Mouse (Mus musculus) midbrain, embryonic 10.5 days (tissue): Measurements from ENCODE around the gene Etaa1. TPM values are rescaled to one million over a fixed set of nuclear protein-coding genes. Genes with fewer than 3 reads are reported as not detected.
A peak's percentile ranks its signal among the peaks of the same experiment; 100 is the strongest.

Experiments
- DNase-seq: peaks from one replicate; pipeline ENCODE4 v3.0.0-alpha.2; 2017; ENCODE audit warnings: low spot score
- H3K27ac ChIP-seq: fragments of 300-500 bp; sonication (generic); replicated peaks from 2 replicates; pipeline ENCODE4 v1.5.1; 2016; ENCODE audit warnings: mild to moderate bottlenecking
- H3K27me3 ChIP-seq: fragments of 300-500 bp; sonication (generic); 2 replicates; pipeline ENCODE4 v1.6.1; 2016; ENCODE audit warnings: low read depth, mild to moderate bottlenecking; ENCODE audit not compliant: poor library complexity, severe bottlenecking
- H3K36me3 ChIP-seq: fragments of 300-500 bp; sonication (generic); 2 replicates; pipeline ENCODE4 v1.6.1; 2016; ENCODE audit warnings: mild to moderate bottlenecking, moderate library complexity
- H3K4me1 ChIP-seq: fragments of 300-500 bp; sonication (generic); 2 replicates; pipeline ENCODE4 v1.6.1; 2016
- H3K4me3 ChIP-seq: fragments of 300-500 bp; sonication (generic); 2 replicates; pipeline ENCODE4 v1.5.1; 2016; ENCODE audit warnings: mild to moderate bottlenecking, moderate library complexity
- H3K9me3 ChIP-seq: fragments of 300-500 bp; sonication (generic); replicated peaks from 2 replicates; pipeline ENCODE4 v1.6.1; 2016; ENCODE audit warnings: mild to moderate bottlenecking
- WGBS: fragments of 180-500 bp; shearing (Covaris S2); methylation state at CpG from one replicate; pipeline ENCODE4 v1.1.7; 2016; 5-methylcytosine and 5-hydroxymethylcytosine counted together
- polyA plus RNA-seq: library from polyadenylated mRNA; unstranded; fragments of >200 nt; fragmentation: Nextera tagmentation; extraction: Ambion mirVana; gene quantifications from 2 replicates; pipeline ENCODE4 v1.2.1, GENCODE M21; 2016

The Etaa1 gene
- 12.6 and 14.6 TPM in 2 replicates for polyA plus RNA-seq

DNA sequence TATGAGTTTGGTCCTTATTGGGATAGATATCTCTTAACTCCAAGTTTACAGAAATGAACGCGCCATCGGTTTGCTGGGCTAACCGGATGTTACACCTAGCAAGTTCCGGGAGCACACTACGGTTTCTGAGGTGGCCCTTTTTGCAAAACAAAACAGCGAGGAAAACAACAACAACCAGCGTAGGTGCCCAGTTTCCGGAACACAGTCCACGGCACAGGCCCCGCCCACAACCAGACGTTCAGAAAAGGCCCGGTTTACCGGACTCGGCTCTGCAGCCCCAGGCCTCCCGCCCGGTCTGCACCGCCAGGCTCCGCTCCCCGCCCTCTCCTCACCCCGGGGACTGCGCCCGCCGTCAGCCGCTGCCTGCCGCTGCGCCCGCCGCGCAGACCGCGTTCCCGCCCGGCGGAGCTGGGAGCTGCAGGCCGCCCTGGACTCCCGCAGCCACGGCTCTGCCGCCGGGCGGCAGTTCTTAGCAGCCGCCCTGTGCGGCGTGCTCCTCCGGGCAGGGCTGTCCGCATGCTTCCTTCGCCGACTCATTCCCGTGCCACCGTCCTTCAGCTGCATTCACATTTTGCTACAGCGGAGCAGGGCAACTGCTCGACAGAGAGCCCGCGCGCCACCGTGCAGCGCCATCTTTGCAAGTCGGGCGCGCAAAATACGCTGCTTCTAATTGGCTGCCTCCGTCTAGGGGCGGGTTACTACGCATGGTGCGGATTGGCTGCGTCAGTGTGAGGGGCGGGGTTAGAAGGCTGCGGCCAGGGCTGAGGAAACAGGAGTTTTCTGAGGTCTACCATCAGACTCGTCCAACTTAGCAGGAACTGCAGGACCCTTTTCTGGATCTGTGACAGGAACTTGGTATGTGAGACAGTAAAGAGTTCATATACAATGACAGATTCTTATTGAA is at the start of gene Etaa1:
Etaa1 (minus strand) TSS at position 645 of the 904 bp plus-strand sequence.
- DNase-seq: peak; percentile 93
- H3K4me3 ChIP-seq: peak within 1 kb of the TSS; percentile 98
- H3K27me3 ChIP-seq: no peaks in the 10 kb centered on the region
- H3K9me3 ChIP-seq: no peaks in the 10 kb centered on the region
- H3K36me3 ChIP-seq: peaks cover 37% of the 10 kb centered on the region
- H3K27ac ChIP-seq: peak within 1 kb of the TSS; percentile 98
- under 1% methylated on average over 68 of the region's 69 CpGs for WGBS
- peaks cover 11% of the 10 kb centered on the region for H3K4me1 ChIP-seq

GRCm38 (mm10) chr11:17994151-17994550 is 40.5 kb upstream of the Etaa1 start:
- WGBS: 89% methylated on average over 3 of the region's 3 CpGs
- no peaks in the 10 kb centered on the region for H3K27me3 ChIP-seq

GRCm38 (mm10) chr11:17992311-17992710 is 38.6 kb upstream of the Etaa1 start:
- H3K27ac ChIP-seq: no peak overlapping the region
- H3K27me3 ChIP-seq: no peaks in the 10 kb centered on the region
- H3K4me1 ChIP-seq: no peaks in the 10 kb centered on the region
- no peak overlapping the region for H3K4me3 ChIP-seq
- no peak for DNase-seq
- H3K9me3 ChIP-seq: no peaks in the 10 kb centered on the region
- WGBS: 91% methylated on average over 9 of the region's 9 CpGs
- H3K36me3 ChIP-seq: no peaks in the 10 kb centered on the region

More at GRCm38 (mm10) chr11:17994151-17994550, 40.5 kb upstream of the Etaa1 start:
- Histone ChIP-seq H3K4me3 (no peak overlapping the region), H3K27ac (no peak overlapping the region), H3K4me1 (no peaks in the 10 kb centered on the region), H3K36me3 (no peaks in the 10 kb centered on the region), H3K9me3 (no peaks in the 10 kb centered on the region)
- DNase-seq: no peak

DNA sequence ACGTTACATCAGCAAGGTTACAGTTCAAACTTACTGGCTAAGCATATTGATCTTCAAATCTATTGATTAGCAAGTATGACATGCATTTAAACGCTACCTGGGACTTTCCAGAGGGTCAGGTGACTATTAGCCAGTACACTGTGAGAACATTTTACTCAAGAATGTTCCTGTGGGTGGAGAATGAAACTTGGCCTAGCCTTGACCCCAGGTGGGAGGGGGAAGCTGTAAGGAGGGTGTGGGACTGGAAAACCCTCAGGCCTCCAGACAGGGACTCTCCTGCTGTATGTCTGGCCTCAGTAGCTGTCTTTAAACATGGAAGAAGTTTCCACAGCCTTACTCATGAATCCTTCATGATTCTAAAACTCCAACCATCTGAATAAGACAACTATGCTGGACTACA is 29.7 kb upstream of the Etaa1 start:
- no peak overlapping the region for H3K27ac ChIP-seq
- H3K27me3 ChIP-seq: no peaks in the 10 kb centered on the region
- H3K9me3 ChIP-seq: no peaks in the 10 kb centered on the region
- no peak for DNase-seq
- WGBS: 88% methylated on average over 2 of the region's 2 CpGs
- no peaks in the 10 kb centered on the region for H3K36me3 ChIP-seq
- H3K4me3 ChIP-seq: no peak overlapping the region
- no peaks in the 10 kb centered on the region for H3K4me1 ChIP-seq

DNA sequence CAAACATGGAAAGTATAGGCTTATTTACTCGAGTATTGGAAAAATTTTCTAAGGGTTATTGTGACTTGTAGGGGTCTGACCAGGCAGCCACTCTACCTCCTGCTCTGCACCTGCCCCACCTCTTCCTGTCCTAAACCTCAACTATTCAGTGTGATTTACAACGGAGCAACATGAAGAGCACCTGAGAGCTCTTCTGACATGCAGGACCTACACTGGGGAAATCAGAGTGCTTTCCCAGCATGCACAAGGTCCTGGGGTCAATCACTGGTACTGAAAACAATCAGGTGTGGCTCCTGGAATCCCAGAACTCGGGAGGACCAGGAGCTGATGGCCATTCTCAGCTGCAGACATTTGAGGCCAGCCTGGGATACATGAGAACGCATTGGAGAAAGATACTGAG is 27.6 kb upstream of the Etaa1 start:
- no peak overlapping the region for H3K27ac ChIP-seq
- no peak overlapping the region for H3K4me3 ChIP-seq
- H3K27me3 ChIP-seq: no peaks in the 10 kb centered on the region
- H3K4me1 ChIP-seq: no peaks in the 10 kb centered on the region
- DNase-seq: no peak
- WGBS: 77% methylated on average over 4 of the region's 4 CpGs
- H3K36me3 ChIP-seq: no peaks in the 10 kb centered on the region
- H3K9me3 ChIP-seq: no peaks in the 10 kb centered on the region

GRCm38 (mm10) chr11:17975581-17975980 is 21.9 kb upstream of the Etaa1 start:
- Histone ChIP-seq H3K36me3 (no peaks in the 10 kb centered on the region), H3K27me3 (no peaks in the 10 kb centered on the region), H3K4me3 (no peak overlapping the region), H3K27ac (no peak overlapping the region), H3K4me1 (no peaks in the 10 kb centered on the region), H3K9me3 (no peaks in the 10 kb centered on the region)
- DNase-seq: no peak
- 75% methylated on average over 3 of the region's 3 CpGs for WGBS

GRCm38 (mm10) chr11:17952791-17953190 is 884 bp downstream of the Etaa1 start:
- Histone ChIP-seq H3K4me3 (peak overlapping the region; percentile 98), H3K9me3 (no peaks in the 10 kb centered on the region), H3K27ac (peak overlapping the region; percentile 98), H3K4me1 (peaks cover 11% of the 10 kb centered on the region), H3K27me3 (no peaks in the 10 kb centered on the region), H3K36me3 (peaks cover 43% of the 10 kb centered on the region)
- DNase-seq: no peak
- WGBS: 7% methylated on average over 3 of the region's 3 CpGs

DNA sequence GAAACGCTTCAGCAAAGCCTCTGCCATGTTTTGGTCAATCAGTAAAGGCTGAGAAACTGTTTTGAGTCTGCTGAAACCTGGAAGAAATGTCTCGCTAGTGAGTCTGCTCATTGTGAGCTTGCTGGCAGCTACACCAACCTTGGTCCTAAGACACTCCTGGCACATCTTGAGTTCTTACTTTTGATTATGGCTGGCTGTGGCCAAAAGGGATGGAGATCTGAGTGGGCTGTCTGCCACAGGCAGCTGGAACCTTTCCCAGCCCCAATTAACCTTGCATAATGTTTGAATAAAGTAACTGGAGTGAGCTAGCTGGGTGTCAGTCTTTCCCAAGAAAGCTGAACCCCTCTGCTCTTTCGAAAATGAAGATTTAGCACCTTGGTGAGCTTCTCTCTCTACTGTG is 2.3 kb downstream of the Etaa1 start:
- Histone ChIP-seq H3K27me3 (no peaks in the 10 kb centered on the region), H3K4me3 (no peak overlapping the region), H3K4me1 (peaks cover 11% of the 10 kb centered on the region), H3K27ac (no peak overlapping the region), H3K9me3 (no peaks in the 10 kb centered on the region), H3K36me3 (peaks cover 58% of the 10 kb centered on the region)
- DNase-seq: no peak
- 94% methylated on average over 3 of the region's 3 CpGs for WGBS

DNA sequence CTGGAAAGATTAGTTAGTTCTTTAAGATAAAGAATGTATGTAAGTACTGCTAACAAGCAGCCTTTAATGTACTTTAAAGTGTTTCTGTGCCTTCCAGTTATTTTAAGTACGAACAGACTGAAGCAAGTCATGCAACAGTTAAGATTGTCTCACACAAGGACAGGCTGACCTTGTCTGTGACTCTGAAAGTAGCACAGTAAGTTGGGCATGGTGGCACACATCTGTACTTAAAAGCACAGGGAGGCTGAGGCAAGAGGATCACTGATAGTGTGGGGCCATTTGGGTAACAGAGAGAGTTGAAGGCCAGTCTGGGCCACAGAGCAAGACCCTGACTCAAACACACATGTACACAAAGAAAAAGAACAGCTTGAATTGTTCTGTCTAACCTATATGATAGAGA is 14.5 kb downstream of the Etaa1 start:
- H3K9me3 ChIP-seq: no peaks in the 10 kb centered on the region
- DNase-seq: no peak
- peaks cover 64% of the 10 kb centered on the region for H3K36me3 ChIP-seq
- no peaks in the 10 kb centered on the region for H3K4me1 ChIP-seq
- no peak overlapping the region for H3K27ac ChIP-seq
- WGBS: 93% methylated on average over 1 of the region's 1 CpGs
- H3K4me3 ChIP-seq: no peak overlapping the region
- H3K27me3 ChIP-seq: no peaks in the 10 kb centered on the region

DNA sequence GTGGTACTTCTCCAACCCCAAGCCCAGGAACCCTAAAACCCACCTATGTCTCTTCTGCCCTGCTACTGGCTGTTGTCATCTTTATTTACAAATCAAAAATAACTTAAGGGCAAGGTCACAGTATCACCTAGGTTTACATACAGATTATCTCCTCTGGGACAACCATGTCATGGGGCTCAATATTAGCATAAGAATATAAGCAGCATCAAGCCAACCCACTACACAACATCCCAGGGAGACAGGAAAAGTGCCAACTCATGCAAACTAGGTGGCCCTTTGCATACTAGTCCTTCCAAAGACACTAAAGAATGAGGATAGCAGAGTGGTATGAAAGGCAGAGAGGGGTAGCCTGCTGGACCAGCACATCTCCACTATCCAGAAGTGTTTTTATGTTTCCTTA is 15.7 kb downstream of the Etaa1 start:
- H3K4me3 ChIP-seq: no peak overlapping the region
- 0 out of 2 replicates have a peak, but pooled peaks cover 3% of the 10 kb centered on the region for H3K9me3 ChIP-seq
- no peak for DNase-seq
- no peaks in the 10 kb centered on the region for H3K27me3 ChIP-seq
- no peak overlapping the region for H3K27ac ChIP-seq
- peaks cover 52% of the 10 kb centered on the region for H3K36me3 ChIP-seq
- H3K4me1 ChIP-seq: no peaks in the 10 kb centered on the region

DNA sequence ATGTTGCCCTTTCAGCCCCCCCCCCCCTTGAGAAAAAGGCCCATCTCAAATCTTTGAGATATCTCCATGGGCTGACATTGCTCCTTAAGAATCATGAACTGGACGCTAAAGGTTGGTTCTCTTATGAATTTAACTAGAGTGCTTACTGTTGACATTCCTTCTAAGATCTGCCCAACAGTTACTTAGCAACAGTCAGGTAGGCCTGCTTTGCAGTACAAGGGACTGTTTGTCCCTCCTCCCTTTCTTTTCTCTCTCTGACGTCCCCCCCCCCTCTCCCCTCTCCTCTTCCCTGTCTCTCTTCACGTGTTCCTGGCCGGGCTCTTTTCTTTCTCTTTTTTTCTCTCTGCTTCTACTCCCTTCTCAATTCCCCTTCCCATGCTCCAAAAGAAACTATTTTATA is 35.8 kb downstream of the Etaa1 start:
- H3K27ac ChIP-seq: no peak overlapping the region
- WGBS: 78% methylated on average over 4 of the region's 4 CpGs

GRCm38 (mm10) chr11:17917101-17917500 is 36.6 kb downstream of the Etaa1 start:
- H3K27ac ChIP-seq: no peak overlapping the region
- whole genome bisulfite sequencing: 94% methylated on average over 5 of the region's 5 CpGs
- no peak overlapping the region for H3K4me3 ChIP-seq
- H3K36me3 ChIP-seq: no peaks in the 10 kb centered on the region
- no peak for DNase-seq
- H3K4me1 ChIP-seq: no peaks in the 10 kb centered on the region
- no peaks in the 10 kb centered on the region for H3K27me3 ChIP-seq
- no peaks in the 10 kb centered on the region for H3K9me3 ChIP-seq

More for the DNA sequence above, 35.8 kb downstream of the Etaa1 start:
- Histone ChIP-seq H3K27me3 (no peaks in the 10 kb centered on the region), H3K36me3 (no peaks in the 10 kb centered on the region), H3K9me3 (no peaks in the 10 kb centered on the region), H3K4me1 (no peaks in the 10 kb centered on the region), H3K4me3 (no peak overlapping the region)
- no peak for DNase-seq

DNA sequence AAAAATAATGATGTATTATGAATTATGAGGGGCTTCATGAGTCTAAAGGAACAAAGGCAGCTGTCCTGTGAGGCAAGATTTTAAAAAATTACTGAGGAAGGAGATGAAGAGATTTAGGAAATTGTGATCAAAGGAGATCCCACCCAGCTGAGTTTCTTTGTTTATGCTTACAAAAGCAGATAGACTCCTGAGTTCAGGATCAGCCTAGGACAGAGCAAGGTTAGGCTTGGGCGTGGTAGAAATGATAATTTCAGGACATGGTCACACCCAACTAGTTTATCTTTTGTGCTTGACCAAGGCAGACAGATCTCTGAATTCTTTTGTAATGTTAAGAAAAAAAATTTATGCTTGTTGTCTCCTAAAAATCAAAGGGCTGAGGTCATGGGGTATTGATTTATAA is 37.2 kb downstream of the Etaa1 start:
- H3K27ac ChIP-seq: no peak overlapping the region
- DNase-seq: no peak
- H3K36me3 ChIP-seq: no peaks in the 10 kb centered on the region
- H3K9me3 ChIP-seq: no peaks in the 10 kb centered on the region
- H3K4me3 ChIP-seq: no peak overlapping the region
- no peaks in the 10 kb centered on the region for H3K27me3 ChIP-seq
- H3K4me1 ChIP-seq: no peaks in the 10 kb centered on the region
- 83% methylated on average over 1 of the region's 1 CpGs for WGBS
